Mouse (Mus musculus) adrenal gland, adult 2 months (tissue): Measurements from ENCODE around the gene Zglp1. TPM values are rescaled to one million over a fixed set of nuclear protein-coding genes. Genes with fewer than 3 reads are reported as not detected.
"Not testable (repeated sequence)": the region's sequence is repeated elsewhere in the genome, so short reads cannot be mapped to it uniquely, and the experiment has no call there.

ENCODE experiments used
- DNase-seq: peaks from one replicate; pipeline ENCODE4 v3.0.0; 2021
- polyA plus RNA-seq: library from polyadenylated mRNA; depleted of rRNA; stranded (reverse); fragments of >200 nt; gene quantifications from 2 replicates; pipeline ENCODE4 v1.2.3, GENCODE M21; 2012
- total RNA-seq, 2 experiments: library from RNA; stranded (reverse); gene quantifications; 2 replicates each; pipeline ENCODE4 v1.2.3; 2021

The Zglp1 gene
- total and polyA plus RNA-seq, 3 experiments, result not detected

DNA sequence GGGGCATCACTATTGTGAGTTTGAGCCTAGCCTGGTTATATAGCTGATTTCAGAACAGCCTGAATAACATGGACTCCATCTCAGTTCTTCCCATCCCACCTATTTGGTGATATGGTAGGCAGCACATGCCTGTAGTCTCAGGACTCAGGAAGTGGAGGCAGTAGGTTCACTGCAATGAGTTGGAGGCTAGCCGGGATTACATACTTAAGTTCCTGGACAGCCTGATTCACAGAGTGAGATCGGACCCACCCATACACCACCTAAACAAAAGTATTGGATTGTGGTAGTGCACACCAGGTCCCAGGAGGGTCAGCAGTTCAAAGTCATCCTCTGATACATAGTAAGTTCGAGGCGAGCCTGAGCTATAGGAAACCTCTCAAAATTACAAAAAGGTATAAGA is 5.7 kb upstream of the Zglp1 start:
- no peak for DNase-seq

DNA sequence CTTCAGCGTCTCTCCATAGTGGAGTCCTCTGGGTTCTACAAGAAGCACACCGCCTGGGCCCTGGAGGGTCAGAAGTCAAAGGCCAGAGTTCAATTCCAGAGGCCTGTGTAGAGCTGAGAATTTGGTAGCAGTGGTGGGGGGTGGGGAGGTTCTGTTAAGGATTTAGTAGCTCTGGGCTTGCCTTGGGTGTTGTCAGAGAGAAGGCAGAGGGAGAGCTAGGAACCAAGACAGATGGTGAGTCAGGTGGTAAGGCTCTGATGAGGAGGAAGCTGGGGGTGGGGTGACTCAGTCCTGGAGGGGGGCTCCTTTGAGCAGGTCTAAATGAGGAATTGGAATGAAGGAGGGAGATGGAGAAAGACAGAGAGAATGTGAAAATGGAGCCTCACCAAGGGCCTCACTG is 4.0 kb downstream of the Zglp1 start:
- DNase-seq, result no peak

DNA sequence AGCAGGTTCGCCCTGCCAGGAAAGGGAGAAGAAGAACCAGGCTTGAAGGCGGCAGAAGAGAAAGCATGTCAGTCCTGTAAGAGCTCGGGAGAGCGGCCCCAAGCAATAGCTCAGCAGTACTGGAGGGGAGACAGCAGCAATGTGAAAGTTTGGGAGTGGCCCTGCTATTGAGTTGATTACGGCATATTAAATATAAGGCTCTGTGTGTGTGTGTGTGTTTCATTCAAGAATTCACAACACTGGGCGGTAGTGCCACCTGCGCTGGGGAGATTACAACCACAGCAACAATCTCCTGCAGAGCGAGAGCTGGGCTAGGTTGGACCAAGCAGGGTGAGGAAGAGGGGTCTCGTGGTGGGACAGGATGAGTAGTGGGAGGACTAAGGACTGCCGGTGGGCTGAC is 15.3 kb downstream of the Zglp1 start:
- DNase-seq, result no peak

DNA sequence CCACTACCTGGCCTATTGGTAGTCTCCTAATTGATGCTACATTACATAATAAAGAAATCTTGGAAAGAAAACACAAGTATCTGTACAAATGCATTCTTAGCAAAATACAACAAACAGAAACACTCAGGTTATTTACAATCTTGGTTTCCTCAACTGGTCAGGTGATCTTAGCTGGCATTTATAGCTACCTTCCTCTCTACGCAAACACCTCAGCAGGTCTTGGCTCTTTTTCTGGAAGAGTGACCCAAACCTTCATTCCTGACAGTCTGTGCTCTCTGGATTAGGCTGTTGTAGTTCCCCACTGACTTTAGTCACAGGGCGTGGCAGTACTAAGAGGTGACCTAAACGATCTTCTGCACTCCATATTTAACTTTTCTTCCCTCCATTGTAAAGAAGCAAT is 21.7 kb downstream of the Zglp1 start:
- no peak for DNase-seq

DNA sequence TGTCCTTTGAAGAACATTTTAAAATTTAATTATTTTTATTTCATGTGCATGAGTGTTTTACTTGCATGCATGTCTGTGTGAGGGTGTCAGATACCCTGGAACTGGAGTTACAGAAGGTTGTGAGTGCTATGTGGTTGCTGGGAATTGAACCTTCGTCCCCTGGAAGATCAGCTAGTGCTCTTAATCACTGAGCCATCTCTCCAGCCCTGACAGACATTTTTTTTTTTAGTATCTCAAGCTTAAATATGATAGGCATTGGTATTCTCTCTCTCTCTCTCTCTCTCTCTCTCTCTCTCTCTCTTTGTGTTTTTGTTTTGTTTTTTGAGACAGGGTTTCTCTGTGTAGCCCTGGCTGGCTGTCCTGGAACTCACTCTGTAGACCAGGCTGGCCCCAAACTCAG is 22.1 kb downstream of the Zglp1 start:
- not testable (repeated sequence) for DNase-seq

DNA sequence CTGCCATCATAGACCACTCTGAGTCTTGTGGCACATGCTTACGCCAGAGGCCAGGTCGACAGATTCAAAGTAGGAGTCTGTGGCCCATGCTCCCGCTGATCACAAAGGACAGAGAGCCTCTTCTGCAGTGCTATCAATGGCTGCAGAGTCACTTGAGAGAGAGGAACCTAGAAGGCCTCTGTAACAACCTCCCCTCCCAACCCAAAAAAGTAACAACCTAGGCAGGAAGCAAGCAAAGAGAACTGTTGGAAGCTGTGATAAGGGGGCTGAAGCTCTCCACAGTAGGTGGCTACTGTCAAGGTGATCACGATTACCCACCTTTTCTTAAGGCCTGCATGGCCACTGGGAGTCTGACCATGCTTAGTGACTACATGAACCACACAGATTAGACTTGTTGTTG is 23.3 kb downstream of the Zglp1 start:
- no peak for DNase-seq

DNA sequence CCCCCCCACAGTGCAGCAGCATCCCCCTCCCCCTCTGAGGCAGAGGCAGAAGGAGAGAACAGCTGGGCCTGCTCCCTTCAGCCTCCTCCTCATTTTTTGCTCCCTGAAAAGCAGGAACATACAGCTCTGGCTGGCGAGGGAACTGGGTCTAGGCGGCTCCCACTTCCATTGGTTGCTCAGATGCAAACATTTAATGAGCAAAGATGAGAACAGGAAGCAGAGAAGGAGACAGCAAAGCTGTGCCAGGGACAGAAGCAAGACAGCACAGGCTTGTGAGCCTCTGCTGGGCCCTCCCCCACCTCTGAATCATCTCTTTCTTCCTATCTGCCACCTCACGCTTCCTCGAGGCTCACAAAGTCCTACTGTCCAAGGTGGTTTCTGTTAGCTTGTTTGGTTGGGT is 25.6 kb downstream of the Zglp1 start:
- DNase-seq, result peak; percentile 36

DNA sequence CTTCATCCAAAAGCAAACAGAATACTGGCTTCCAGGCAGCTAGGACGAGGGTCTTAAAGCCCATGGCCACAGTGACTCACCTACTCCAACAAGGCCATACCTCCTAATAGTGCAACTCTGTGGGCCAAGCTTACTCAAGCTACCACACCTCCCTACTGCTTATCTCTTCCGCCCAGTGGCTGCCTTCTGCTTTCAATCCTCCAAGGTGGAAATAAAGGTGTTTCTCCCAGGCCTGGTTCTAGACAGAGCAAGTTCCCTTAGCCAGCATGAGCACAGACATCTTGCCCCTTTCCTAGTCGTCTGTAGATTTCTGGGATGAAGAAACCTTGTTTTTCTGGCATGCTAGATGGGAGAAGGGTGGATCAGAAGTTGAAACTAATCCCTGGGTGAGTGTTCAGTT is 27.1 kb downstream of the Zglp1 start:
- no peak for DNase-seq

DNA sequence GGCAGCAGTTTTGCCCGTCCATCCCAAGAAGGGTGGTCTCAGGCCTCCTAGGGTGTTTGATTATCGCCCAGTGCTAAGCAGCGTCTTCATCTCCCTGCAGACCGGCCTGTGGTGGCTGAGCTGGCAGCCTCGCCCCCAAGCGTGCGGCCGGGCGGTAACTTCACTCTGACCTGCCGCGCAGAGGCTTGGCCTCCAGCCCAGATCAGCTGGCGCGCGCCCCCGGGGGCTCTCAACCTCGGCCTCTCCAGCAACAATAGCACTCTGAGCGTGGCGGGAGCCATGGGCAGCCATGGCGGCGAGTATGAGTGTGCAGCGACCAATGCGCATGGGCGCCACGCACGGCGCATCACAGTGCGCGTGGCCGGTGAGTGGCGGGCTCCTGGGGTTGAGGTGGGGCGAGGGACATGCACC is 29.4 kb downstream of the Zglp1 start:
- peak; percentile 13 for DNase-seq

DNA sequence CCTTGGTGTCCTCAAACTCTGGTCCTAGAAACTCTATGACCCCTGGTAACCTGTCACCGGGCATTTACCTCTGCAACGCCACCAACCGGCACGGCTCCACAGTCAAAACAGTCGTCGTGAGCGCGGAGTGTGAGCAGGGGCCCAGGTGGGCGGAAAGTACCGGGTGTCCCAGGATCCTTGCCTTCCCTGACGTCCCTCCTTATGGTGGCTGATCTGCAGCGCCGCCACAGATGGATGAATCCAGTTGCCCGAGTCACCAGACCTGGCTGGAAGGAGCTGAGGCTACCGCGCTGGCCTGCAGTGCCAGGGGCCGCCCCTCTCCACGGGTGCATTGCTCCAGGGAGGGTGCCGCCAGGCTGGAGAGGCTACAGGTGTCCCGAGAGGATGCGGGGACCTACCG is 30.2 kb downstream of the Zglp1 start:
- DNase-seq, result no peak

DNA sequence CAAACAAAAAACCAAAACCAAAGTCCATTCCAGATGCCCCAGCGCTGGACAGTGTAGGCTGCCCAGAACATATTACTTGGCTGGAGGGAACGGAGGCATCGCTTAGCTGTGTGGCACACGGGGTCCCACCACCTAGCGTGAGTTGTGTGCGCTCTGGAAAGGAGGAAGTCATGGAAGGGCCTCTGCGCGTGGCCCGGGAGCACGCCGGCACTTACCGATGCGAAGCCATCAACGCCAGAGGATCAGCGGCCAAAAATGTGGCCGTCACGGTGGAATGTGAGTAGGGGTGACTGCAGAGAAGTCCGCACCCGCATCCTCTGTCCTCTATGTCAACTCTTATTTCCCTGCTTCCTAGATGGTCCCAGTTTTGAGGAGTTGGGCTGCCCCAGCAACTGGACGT is 30.7 kb downstream of the Zglp1 start:
- no peak for DNase-seq

DNA sequence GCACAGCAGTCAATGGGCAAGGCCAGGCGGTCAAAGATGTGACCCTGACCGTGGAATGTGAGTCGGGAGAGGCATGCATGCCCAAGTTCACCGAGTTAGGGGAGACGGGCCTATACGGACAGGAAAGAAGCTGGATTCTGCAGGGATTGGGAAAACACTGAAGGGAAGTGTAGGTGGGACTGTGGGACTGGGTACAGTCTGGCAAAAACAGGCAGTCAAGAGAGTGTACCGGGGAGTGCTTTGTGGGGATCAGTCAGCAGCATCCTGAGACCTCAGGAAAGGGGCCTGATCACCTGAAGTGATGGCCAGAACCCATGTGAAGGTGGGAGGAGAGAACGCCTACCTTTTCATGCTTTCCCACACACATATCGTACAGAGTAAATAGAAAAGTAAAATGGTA is 31.3 kb downstream of the Zglp1 start:
- no peak for DNase-seq

DNA sequence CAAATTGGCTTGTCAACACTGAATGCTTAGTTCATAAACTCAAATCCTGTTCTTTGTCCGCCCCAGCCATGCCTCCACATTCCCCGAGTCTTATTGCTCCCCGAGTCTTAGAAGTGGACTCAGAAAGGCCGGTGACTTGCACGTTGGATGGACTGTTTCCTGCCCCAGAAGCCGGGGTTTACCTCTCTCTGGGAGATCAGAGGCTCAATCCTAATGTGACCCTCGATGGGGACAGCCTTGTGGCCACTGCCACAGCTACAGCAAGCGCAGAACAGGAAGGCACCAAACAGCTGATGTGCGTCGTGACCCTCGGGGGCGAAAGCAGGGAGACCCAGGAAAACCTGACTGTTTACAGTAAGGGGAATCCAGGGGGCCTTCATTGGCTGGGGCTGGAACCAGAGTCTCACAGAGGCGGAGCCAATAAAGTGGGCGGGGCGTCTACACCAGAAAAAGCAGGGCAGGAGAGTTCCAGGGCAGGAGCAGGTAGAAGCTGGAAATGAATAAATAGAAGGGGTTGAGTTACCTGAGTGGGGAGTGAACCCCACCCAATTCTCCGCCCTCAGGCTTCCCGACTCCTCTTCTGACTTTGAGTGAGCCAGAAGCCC is 32.3 kb downstream of the Zglp1 start:
- no peak for DNase-seq

DNA sequence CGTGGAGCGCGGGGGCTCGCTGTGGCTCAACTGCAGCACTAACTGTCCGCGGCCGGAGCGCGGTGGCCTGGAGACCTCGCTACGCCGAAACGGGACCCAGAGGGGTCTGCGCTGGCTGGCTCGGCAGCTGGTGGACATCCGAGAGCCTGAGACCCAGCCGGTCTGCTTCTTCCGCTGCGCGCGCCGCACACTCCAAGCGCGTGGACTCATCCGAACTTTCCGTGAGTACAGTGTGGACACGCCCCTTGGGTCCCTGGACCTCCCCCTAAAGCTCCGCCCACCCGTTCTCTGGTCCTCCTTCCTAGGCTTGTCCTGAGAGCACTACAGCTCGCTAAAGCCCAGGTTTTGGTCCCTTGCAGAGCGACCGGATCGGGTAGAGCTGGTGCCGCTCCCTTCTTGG is 33.8 kb downstream of the Zglp1 start:
- peak; percentile 92 for DNase-seq

DNA sequence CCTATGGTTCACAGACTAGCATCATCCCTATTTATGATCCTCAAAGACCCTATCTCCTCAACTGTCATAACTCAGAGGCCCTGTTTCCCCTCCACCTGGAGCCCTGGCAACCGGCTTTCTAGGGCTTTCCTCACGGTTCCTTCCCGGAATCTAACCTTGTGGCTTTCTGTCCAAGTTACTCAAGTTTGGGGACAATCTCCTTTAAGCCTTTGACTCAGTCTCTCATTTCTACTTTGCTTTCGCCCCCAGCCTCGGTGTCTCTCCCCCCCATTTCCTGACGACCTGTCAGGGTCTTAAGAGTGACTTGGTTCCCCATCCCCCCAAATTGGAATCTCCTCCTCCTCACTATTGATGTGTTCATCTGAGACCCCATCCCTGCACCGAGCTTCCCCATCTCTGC is 34.4 kb downstream of the Zglp1 start:
- DNase-seq, result no peak

DNA sequence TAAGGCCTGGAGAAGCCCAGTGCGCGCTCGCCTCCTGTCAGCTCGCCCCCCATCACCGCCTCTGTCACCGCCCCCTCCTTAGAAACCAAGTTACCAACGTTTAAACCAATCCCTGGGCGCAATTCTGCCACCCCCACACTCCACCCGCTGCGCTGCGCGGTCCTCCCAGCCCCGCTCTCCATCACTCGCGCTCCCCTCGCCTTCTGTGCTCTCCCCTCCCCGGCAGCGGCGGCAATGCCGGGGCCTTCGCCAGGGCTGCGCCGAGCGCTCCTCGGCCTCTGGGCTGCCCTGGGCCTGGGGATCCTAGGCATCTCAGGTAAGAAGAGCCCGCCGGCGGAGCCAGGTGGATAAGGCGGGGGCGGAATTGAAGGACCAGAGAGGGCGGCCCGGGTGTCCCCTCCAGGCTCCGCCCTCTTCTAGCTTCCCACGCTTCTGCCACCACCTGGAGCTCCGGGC is 35.0 kb downstream of the Zglp1 start, which contains the start of gene Icam5:
Gene Icam5, plus strand, starts transcription at position 178 of the 456 bp plus-strand sequence.
- DNase-seq, result peak; percentile 48

DNA sequence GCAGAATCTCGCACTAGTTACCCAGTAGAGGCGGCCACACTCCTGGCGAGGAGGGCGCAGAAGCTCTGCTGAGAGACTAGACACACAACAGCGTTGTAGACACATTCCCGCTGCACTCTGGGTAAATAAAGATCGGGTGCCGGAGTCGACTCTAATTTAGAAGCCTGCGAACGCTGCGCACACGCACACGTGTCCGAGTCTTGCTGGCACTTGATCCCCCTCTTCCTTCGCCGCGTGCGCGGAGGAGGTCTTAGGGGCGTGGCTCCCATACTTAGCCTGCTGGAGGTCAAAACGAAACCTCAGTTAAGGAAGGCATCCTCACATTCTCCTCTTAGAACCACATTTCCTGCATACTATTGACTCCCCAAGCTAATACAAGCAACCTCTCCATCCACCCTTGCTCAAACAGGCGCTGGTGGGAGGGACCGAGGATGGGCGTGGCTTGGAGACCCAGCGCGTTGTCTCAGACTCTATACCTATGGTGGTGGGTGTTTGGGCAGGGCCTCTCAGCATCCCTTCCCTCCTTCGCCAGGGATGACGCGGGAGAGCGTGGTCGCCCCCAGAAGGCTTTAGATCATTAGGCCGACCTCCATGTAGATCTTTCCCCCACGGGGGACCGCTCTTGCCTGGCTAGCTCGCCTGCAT is 35.5 kb downstream of the Zglp1 start:
- peak; percentile 80 for DNase-seq

DNA sequence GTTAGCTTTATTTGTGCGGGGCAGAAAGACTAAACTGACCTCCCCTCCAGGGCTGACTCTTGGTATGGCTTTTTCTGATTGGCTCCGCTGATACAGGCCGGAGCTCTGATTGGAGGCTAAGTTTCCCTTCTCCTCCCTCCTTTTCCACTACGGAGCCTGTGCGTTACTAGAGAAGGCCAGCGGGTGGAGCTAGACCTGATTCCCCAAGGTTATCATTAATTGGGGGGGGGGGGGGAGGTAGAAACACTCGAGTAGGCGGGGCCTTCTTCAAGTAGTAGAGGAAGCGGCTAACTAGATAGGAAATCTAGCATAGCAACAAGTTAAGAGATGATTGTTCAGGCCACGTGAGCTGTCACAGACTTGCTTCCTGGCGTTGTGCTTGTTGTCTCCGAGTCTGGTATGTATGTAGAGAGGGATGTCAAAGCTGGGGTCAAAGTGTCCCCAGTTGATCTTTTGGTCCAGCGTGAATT is 36.1 kb downstream of the Zglp1 start:
- DNase-seq, result peak; percentile 91

DNA sequence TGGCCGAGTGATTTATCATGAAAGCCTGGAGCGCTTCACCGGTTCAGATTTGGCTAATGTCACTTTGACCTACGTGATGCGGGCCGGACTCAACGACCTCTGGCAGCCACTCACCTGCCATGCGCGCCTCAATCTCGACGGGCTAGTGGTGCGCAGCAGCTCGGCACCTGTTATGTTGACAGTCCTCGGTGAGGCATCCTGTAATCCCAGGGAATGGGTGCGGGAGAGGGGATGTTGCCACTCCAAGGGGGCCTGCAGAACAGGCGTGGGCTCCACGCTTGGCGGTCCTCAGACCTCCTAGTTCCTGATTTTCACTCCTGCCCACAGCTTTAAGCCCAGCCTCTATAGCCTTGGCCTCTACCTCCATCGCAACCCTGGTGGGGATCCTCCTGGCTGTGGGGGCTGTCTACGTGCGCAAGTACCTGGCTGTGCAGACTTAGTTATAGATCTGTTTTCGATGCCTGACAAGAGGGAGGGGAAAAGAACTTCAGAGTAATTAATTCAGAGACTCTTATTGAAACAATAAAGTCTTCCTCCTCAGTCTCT is 36.8 kb downstream of the Zglp1 start:
- no peak for DNase-seq

DNA sequence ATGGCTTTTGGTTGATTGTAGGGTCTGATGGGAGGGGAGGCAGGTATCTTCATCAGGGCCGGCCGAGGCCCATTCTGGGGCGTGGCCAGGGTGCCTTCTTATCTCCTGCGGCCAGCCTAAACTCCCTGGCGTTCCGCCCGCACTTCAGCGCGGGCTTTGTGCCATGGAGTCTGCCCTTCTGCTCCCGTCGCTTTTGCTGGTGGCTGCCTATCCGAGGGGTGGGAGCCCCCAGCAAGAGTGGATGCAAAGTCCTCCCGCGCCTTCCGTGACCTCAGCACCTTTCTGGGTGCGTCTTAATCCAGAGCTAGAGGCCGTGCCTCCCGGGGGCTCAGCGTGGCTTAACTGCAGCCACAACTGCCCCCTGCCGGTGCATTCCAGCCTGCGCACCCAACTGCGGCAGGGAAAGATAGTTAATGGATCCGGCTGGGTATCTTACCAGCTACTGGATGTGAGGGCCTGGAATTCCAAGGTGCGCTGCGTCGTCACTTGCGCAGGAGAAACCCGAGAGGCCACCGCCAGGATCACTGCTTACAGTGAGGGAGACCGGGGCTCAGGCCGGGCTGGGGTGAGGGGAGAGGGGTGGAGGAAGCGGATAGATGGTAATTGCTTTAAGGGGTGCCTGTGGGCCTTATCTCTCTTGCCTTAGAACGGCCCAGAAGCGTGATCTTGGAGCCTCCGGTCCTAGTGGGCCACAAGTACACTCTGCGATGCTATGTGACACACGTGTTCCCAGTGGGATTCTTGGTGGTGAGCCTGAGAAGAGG is 37.4 kb downstream of the Zglp1 start, which contains the start of gene Icam4:
Gene Icam4, plus strand, starts transcription at position 83 of the 764 bp plus-strand sequence.
- peak; percentile 90 for DNase-seq

DNA sequence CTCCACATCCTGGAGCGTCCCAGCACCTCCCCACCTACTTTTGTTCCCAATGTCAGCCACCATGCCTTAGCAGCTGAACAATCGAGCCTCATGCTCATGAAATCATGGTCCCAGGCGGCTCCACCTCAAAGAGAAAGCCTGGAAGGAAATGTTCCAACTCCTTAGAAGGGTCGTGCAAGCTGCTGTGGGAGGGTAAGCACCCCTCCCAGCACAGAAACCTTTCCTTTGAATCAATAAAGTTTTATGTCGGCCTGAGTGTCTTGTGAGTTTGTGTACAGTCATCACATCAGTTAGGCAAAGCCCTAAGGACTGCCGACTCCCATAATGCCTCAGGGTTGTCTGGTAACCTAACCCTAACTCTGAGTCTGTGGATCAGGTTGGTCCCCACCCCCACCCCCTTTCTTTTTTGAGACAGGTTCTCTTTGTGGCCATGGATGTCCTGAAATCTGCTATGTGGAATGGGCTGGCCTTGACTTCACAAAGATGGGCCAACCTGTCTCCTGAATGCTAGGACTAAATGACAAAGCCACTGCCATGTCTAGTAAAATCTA is 38.3 kb downstream of the Zglp1 start:
- no peak for DNase-seq

DNA sequence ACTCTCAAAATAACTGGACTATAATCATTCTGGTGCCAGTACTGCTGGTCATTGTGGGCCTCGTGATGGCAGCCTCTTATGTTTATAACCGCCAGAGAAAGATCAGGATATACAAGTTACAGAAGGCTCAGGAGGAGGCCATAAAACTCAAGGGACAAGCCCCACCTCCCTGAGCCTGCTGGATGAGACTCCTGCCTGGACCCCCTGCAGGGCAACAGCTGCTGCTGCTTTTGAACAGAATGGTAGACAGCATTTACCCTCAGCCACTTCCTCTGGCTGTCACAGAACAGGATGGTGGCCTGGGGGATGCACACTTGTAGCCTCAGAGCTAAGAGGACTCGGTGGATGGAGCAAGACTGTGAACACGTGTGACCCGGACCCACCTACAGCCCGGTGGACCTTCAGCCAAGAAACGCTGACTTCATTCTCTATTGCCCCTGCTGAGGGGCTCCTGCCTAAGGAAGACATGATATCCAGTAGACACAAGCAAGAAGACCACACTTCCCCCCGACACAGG is 39.1 kb downstream of the Zglp1 start:
- no peak for DNase-seq
